Mouse (Mus musculus) layer of hippocampus, adult 2 months (tissue): ENCODE data around the gene Zfp574. TPM values are rescaled to one million over a fixed set of nuclear protein-coding genes. Genes with fewer than 3 reads are reported as not detected.

Source experiments
- DNase-seq, 2 experiments: peaks; one replicate each; pipeline ENCODE4 v3.0.0; 2022; ENCODE audit warnings: low spot score in 2 of 2
- H3K27ac ChIP-seq: fragments of 200-600 bp; 2 replicates; pipeline ENCODE4 v1.8.1; 2022
- H3K4me3 ChIP-seq: fragments of 200-600 bp; 2 replicates; pipeline ENCODE4 v1.8.1; 2022; ENCODE audit warnings: mild to moderate bottlenecking
- CTCF ChIP-seq: fragments of 200-600 bp; conservative IDR thresholded peaks from 2 replicates; pipeline ENCODE4 v1.8.1; 2022; ENCODE audit warnings: antibody characterized with exemption, mild to moderate bottlenecking, moderate library complexity
- total RNA-seq, 2 experiments: library from RNA; stranded (reverse); gene quantifications; 2 replicates each; pipeline ENCODE4 v1.2.3; 2021

The Zfp574 gene
- total RNA-seq, 2 experiments from 2014 or later: 29.3 to 30.3 TPM

DNA sequence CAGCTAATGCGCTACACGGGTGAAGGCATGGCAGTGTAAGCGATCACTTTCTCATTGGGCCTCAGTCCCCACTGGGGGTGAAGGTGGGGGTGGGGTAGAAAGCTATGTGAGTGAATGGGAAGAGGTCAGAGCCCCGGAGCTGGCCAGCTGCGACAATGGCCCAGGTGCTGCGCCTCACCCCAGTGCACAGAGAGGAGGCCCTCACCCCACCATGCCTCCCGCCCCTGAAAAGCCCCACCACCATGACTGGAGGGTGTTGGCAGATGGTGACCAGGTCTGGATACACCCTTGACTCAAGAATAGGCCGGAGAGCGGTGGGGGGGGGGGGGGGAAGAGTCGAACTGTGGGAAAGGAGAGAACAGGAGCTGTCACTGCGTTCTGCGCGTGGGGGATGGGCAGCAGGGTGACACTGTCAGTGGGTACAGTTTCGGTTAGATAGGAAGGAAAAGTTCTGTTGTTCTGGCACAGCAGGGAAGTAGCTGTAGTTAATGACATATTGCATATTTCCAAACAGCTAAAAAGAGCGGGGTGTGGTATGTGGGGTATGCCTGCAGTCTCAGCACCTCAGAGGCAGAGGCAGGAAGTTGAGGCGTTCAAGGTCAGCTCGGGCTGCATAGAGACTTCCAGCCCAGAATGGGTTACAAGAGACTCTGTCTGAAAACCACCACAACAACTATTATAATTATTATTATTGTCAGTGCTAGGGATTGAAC is 34.6 kb downstream of the Zfp574 start:
- H3K27ac ChIP-seq: no peak overlapping the region
- no peak overlapping the region for H3K4me3 ChIP-seq
- no peak for DNase-seq
- TF ChIP-seq CTCF: no peak

DNA sequence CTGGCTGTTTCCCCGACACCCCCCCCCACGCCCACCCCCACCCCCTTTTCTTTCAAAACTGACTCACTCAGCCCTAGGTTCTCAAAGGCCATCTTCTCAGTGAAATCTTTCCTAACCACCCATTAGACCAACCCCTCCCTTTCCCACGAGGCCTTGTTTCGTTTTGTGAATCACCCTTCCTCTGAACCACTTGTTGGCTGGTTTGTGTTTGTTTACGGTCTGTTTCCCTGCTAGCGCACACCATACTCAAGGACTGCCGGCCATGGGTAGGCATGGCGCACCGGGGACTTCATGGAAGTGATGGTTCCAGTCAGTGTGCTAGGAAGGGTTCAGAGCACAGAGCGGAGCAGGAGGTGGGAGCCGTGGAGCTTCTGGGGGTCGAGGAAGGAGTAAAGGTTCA is 37.0 kb downstream of the Zfp574 start:
- no peak for DNase-seq
- Histone ChIP-seq H3K27ac (no peak overlapping the region), H3K4me3 (no peak overlapping the region)
- TF ChIP-seq CTCF: no peak

DNA sequence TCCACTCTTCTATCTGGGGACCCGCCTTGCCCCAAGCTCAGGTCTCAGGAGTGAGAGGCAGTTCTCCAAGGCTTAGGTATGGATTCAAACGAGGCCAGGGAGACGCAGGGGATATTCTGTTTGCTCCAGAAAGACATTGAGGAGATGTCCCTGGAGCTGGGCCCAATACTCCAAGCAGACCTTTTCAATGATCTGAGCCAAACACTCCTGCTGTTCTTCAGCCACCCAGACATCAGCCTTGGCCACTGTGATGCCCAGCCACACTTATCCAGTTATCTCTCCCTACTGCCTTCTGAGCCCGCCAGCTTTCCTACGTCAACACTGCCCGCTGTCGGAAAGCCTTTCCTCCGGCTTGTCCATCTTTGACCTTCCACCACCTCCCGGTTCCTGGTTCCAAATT is 38.0 kb downstream of the Zfp574 start:
- TF ChIP-seq CTCF: no peak
- no peak overlapping the region for H3K4me3 ChIP-seq
- H3K27ac ChIP-seq: no peak overlapping the region
- DNase-seq: no peak

DNA sequence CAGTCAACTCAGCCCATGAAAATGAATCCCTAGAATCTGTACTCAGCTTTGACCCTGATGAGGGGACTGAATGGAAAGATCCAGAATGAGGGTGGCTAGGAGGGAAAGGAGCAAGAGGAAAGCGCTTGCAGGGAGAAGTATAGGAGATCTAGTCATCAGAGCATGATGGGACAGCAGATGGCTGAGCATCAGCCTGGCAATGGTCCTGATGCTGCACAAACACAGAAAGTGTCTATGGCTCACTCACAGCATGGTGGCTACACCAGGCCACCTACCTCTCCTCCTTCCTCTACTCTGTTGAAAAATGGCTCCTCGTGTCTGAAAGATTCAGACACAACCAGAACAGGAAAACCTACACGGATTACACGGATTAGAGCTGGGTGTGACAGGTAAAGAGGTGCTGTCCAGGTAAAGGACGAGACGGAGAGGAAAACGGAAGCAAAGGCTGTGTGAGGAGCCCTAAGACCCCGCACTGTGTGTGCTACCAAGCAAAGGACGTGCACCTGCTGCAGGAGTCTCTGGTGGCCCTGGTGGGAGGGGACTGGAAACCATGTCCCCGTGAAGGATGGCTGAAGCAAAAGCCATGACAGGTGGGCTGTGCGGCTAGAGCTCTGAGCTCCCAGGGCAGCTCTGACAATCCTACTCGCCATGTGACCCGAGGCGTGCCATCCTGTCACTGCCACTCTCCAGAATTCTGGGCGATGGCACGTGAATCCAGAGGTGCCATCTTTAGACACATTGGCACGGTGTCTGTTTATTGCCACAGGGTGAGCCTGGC is 40.0 kb downstream of the Zfp574 start:
- no peak overlapping the region for H3K4me3 ChIP-seq
- peak; percentile 60 to 72 for DNase-seq
- H3K27ac ChIP-seq: peak overlapping the region; percentile 49; the same call in 1 of the 2 replicates
- no peak for TF ChIP-seq CTCF

DNA sequence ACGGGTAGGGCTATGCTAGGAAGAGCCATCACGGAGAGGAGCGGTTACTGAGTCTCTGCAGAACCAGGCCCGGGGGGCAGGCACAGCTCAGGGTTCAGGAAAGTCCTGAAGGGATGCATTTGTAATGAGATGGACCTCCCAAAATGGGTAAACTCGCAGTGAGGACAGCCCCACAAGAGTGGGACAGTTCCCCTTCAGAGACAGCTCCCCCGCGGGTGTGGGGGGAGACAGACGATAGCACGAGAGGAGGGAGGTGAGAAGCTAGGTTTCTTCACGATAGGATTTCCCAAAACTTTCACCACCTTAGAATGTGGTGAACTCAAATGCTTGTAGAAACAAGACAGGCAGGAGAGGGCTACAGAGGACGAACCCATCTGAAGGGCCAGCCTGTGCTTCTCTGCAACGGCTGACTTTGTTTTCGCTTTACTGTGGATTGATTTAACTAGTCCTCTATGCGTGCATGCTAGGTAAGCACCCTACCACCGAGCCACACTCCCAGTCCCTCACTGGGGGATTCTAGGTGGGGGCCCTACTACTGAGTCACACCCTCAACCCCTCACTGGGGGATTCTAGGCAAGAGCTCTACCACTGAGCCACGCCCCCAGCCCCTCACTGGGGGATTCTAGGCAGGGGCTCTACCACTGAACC is 40.7 kb downstream of the Zfp574 start:
- no peak overlapping the region for H3K27ac ChIP-seq
- no peak for DNase-seq
- no peak for TF ChIP-seq CTCF
- H3K4me3 ChIP-seq: no peak overlapping the region

DNA sequence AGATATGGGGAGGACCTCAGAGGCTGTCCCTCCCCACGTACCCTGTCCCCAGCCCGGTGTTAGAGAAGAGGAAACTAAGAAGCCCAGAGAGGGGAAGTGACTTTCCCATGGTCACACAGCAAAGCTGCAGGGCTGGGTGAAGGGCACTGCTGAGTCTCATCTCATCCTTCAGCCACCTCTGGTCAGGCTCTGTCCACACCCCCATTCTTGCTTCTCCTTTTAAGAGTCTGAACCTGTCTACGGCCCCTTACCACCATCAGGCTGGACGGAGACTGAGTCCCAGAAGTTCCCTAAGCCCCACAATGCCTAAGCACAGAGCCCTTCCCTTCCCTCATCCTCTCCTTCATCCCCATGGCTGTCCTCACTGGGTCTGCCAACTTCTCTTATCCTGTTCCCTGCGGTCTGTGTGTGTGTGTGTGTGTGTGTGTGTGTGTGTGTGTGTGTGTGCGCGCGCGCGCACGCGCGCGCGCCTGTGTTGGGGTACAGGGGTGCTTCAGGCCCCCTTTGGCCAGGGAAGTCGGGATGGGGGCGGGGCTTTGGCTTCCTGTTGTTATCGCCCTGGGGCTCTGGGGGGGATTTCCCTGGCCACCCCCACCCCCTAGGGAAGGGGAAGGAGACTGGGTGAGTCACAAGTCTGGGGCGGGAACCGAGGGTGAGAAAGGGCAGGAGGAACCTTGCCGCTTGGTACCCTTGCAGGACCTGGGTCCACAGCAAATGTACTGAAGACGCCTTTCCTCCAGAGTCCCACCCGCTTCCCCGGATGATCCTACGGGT is 47.9 kb downstream of the Zfp574 start:
- TF ChIP-seq CTCF: no peak

DNA sequence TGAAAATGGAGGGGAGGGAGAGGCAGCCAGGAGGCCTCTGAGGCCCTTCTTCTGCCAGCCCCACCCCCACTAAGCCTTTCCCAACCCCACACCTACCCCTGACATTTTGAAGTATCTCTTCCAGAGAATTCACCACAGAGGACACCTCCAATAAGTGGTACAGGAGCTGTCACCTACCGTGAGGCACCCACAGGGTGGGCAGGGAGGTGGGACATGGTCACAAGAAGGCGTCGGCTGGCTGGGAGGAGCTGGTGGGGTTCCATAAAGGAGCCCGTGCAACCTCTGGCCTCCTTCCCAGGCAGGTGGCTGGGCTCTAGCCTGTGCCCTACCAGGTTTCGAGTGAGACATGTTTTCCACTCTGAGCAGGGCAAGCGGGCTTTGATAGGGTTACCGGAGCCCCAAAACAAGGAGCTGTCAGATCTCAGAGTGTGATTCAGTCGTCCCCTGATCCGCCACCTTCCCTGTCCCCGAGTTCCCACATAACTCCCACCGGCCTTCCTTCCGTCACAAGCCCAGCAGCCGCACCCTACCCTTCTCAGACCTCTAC is 48.9 kb downstream of the Zfp574 start:
- no peak overlapping the region for H3K4me3 ChIP-seq
- no peak overlapping the region for H3K27ac ChIP-seq
- no peak for DNase-seq
- TF ChIP-seq CTCF: no peak

More for the DNA sequence above, 47.9 kb downstream of the Zfp574 start:
- Histone ChIP-seq H3K4me3 (no peak overlapping the region), H3K27ac (peak overlapping the region; percentile 21; the same call in 1 of the 2 replicates)
- DNase-seq: peak in 1 of 2 experiments; percentile 39

DNA sequence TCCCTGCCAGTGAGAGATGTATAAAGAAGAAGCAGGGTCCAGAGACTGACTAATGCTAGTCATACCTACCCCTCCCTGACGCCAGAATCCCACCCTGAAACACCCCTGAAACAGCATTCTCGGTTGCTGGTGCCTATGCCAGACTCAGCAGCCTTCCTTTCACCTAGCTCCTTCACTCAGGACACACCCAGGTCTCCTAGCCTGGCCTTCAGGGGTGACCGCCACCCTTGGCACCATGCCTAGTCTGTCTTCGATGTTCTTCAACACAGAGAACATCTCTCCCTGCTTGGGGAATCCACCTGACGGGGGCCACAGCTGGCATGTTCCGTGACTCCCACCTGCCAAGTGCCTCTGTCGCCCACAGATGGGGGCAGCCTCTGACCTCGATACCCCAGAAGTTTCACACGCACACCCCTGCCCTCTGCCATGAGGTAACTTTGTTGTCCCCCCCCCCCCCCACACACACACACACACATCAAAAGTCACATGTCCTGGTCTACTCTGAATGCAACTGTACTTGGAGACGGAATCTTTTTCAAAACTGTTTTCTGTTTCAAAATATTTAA is 53.4 kb downstream of the Zfp574 start:
- no peak for DNase-seq
- TF ChIP-seq CTCF: no peak
- Histone ChIP-seq H3K27ac (no peak overlapping the region), H3K4me3 (no peak overlapping the region)

DNA sequence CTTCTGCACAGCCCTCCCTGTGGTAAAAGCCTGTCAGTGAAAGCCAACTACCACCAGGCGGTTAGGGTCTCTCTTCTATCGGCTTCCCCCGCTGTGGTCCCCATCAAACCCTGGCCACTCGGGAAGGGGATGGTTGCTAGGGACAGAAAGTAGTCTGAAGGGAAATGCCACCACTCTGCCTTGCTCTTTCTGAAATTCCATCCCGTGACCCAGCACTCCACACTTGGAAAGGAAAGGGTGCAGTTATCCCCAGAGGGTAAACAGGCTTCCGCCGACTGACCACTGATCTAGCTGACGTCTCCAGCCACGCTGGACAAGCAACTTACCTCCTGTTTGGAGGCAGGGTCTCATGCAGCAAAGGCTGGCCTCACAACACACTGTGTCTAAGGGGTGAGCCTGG is 55.6 kb downstream of the Zfp574 start:
- TF ChIP-seq CTCF: no peak
- Histone ChIP-seq H3K27ac (no peak overlapping the region), H3K4me3 (no peak overlapping the region)
- DNase-seq: no peak

DNA sequence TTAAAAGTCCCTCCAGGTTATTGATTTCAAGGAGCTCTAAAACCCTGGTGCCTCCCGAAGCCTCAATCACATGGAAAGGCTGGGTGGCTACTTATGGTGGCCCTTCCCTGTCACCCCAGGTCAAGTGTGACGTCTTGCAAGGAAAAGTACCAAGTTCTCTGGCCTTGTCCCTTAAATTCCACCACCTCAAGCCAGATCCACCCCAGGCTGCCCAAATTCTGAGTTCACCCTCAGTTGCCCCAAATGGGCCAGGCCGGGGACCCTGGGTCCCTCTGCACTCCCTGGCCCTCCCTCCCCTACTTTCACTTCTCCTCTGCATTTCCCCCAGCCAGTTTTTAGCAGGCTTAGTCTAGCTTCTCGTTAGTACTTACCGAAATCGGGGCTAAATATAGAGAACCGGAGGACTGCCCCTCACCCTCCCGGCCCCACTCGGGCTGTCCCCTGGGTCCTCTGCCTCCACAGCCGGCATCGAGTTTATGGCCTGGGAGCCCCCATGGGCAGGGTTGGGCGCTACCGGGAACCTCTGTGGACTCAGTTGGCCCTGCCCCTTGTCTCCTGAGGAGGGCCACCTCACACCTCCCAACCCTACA is 57.1 kb downstream of the Zfp574 start:
- no peak for DNase-seq
- no peak overlapping the region for H3K4me3 ChIP-seq
- TF ChIP-seq CTCF: no peak
- no peak overlapping the region for H3K27ac ChIP-seq

DNA sequence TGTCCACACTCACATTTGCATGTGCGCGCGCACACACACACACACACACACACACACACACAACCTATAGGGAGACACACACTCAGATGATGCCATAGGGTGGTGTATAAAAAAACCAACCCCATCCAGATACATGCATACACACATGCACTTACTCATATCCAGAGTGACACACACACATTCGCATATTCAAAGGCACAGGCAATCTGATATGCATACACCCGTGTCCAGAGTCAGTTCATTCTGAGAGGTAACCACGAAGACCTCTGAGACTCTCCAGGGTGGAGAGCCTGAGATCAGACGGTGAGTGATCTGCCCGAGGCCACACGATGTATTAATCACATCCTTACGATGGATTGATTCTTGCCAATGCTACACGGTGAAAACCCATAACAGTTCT is 58.2 kb downstream of the Zfp574 start:
- no peak for TF ChIP-seq CTCF
- no peak overlapping the region for H3K27ac ChIP-seq
- H3K4me3 ChIP-seq: no peak overlapping the region
- no peak for DNase-seq

DNA sequence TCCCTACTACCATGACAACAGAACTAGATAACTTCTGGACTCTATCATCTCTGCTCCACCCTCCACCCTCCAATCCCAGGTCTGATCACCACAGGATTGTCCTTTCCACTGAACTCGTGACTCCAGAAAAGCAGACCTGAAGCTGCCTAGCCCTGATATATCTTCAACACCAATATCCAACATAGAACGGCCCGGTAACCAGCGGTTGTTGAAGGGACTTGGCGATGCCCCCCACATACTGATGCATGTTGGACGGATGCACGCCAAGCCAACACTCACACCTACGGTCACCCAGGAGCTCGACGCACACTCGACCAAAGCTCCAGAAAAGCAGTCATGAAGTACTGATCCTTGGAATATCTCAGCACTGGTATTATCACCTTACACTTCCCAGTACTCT is 58.9 kb downstream of the Zfp574 start:
- H3K4me3 ChIP-seq: no peak overlapping the region; the same call in 1 of the 2 replicates
- no peak for DNase-seq
- no peak overlapping the region for H3K27ac ChIP-seq
- TF ChIP-seq CTCF: no peak
